Mouse (Mus musculus) Patski (cell line): ENCODE measurements around the gene Adarb2. TPM values are rescaled to one million over a fixed set of nuclear protein-coding genes. Genes with fewer than 3 reads are reported as not detected.

ENCODE experiments used
- ATAC-seq: fragments of 100-300 bp; one replicate; pipeline ENCODE4 v1.8.0; 2021
- CTCF ChIA-PET: fragments of 350-600 bp; sonication (Branson Sonifier 250); formaldehyde crosslinking; loops from one replicate; lab custom pipeline; 2022; ENCODE audit warnings: inconsistent platforms; lab: Charles Lee
- POLR2A ChIA-PET: fragments of 350-600 bp; sonication (Branson Sonifier 250); formaldehyde crosslinking; loops from one replicate; lab custom pipeline; 2022; ENCODE audit warnings: antibody characterized with exemption, inconsistent platforms; lab: Charles Lee
- DNase-seq: peaks from one replicate; pipeline ENCODE4 v3.0.0-alpha.2; 2011; ENCODE audit warnings: low read depth, low spot score
- H3K27me3 ChIP-seq: fragments of 371-371 bp; one replicate; pipeline ENCODE4 v1.5.1; 2021
- CTCF ChIP-seq: fragments of 100-300 bp; IDR thresholded peaks from one replicate; pipeline ENCODE4 v1.5.1; 2021
- in situ Hi-C: fragments of 300-500 bp; cut with MboI; formaldehyde crosslinking; loops from 3 replicates; pipeline ENCODE4 v1.11.1; 2018; ENCODE audit warnings: low pct_unique_long_range_greater_than_20kb, mixed read lengths
- polyA plus RNA-seq: library from polyadenylated mRNA; unstranded; gene quantifications from one replicate; pipeline ENCODE4 v1.2.3, GENCODE M21; 2021

The Adarb2 gene
- polyA plus RNA-seq, 1 experiment from 2014 or later = 0.01 TPM

GRCm38 (mm10) chr13:8692787-8693186 lies 490.1 kb downstream of the Adarb2 start:
- ChIA-PET CTCF (interaction anchor here (1.3 kb wide), 1 partner anchor 9 kb away, joined by 3 read pairs; no protein-coding TSS in a partner anchor), POLR2A (no interaction called here)
- ATAC-seq (no peak), DNase-seq (no peak)
- H3K27me3 ChIP-seq = peaks cover 10% of the 10 kb centered on the region
- in situ Hi-C loops = no loop called here
- TF ChIP-seq CTCF = no peak

GRCm38 (mm10) chr13:8698451-8698850 lies 495.8 kb downstream of the Adarb2 start:
- DNase-seq = no peak
- no peak for ATAC-seq
- peaks cover 9% of the 10 kb centered on the region for H3K27me3 ChIP-seq
- no peak for TF ChIP-seq CTCF
- POLR2A ChIA-PET = no interaction called here
- in situ Hi-C loops = no loop called here
- CTCF ChIA-PET = no interaction called here

- in situ Hi-C loops = no loop called here
- ATAC-seq (peak; percentile 31), DNase-seq (no peak)
- CTCF ChIA-PET = no interaction called here
- no peak for TF ChIP-seq CTCF
- POLR2A ChIA-PET = no interaction called here
- H3K27me3 ChIP-seq = peaks cover 9% of the 10 kb centered on the region
Measured at GRCm38 (mm10) chr13:8699831-8700230, 497.2 kb downstream of the Adarb2 start.

- in situ Hi-C loops = no loop called here
- CTCF ChIA-PET = interaction anchor here (1.7 kb wide), 1 partner anchor 9 kb away, joined by 4 read pairs; no protein-coding TSS in a partner anchor
- POLR2A ChIA-PET = no interaction called here
- ATAC-seq = no peak
- H3K27me3 ChIP-seq = peaks cover 15% of the 10 kb centered on the region
- no peak for TF ChIP-seq CTCF
- DNase-seq = no peak
Measured at GRCm38 (mm10) chr13:8700981-8701380, 498.3 kb downstream of the Adarb2 start.

- TF ChIP-seq CTCF = no peak
- peaks cover 9% of the 10 kb centered on the region for H3K27me3 ChIP-seq
- DNase-seq (no peak), ATAC-seq (no peak)
- in situ Hi-C loops = no loop called here
- ChIA-PET CTCF (no interaction called here), POLR2A (no interaction called here)
Measured at GRCm38 (mm10) chr13:8705296-8705695, 502.6 kb downstream of the Adarb2 start.

- CTCF ChIA-PET = no interaction called here
- ATAC-seq (no peak), DNase-seq (no peak)
- in situ Hi-C loops = no loop called here
- TF ChIP-seq CTCF = no peak
- peaks cover 7% of the 10 kb centered on the region for H3K27me3 ChIP-seq
- POLR2A ChIA-PET = no interaction called here
Measured at GRCm38 (mm10) chr13:8713377-8713776, 510.7 kb downstream of the Adarb2 start.

GRCm38 (mm10) chr13:8729972-8730645 lies 527.4 kb downstream of the Adarb2 start:
- in situ Hi-C loops = no loop called here

GRCm38 (mm10) chr13:8737139-8737865 lies 534.6 kb downstream of the Adarb2 start:
- ATAC-seq (no peak), DNase-seq (no peak)
- H3K27me3 ChIP-seq = peaks cover 17% of the 10 kb centered on the region
- no peak for TF ChIP-seq CTCF
- CTCF ChIA-PET = no interaction called here
- POLR2A ChIA-PET = no interaction called here
- in situ Hi-C loops = no loop called here

More at GRCm38 (mm10) chr13:8729972-8730645, 527.4 kb downstream of the Adarb2 start:
- no peak for TF ChIP-seq CTCF
- POLR2A ChIA-PET = no interaction called here
- DNase-seq = no peak
- no peak for ATAC-seq
- H3K27me3 ChIP-seq = peaks cover 40% of the 10 kb centered on the region
- CTCF ChIA-PET = interaction anchor here (1.3 kb wide), 1 partner anchor 8 kb away, joined by 4 read pairs; no protein-coding TSS in a partner anchor

GRCm38 (mm10) chr13:8742792-8743191 lies 540.1 kb downstream of the Adarb2 start:
- ATAC-seq (no peak), DNase-seq (no peak)
- ChIA-PET CTCF (no interaction called here), POLR2A (no interaction called here)
- no peak for TF ChIP-seq CTCF
- in situ Hi-C loops = no loop called here
- H3K27me3 ChIP-seq = peaks cover 20% of the 10 kb centered on the region

GRCm38 (mm10) chr13:8744565-8744964 lies 541.9 kb downstream of the Adarb2 start:
- peak; percentile 70 for TF ChIP-seq CTCF
- ChIA-PET CTCF (interaction anchor here (0.8 kb wide), 1 partner anchor 40 kb away, joined by 4 read pairs; no protein-coding TSS in a partner anchor), POLR2A (no interaction called here)
- DNase-seq = no peak
- no peak for ATAC-seq
- H3K27me3 ChIP-seq = peaks cover 29% of the 10 kb centered on the region
- in situ Hi-C loops = no loop called here

GRCm38 (mm10) chr13:8745596-8745995 lies 542.9 kb downstream of the Adarb2 start:
- ChIA-PET POLR2A (no interaction called here), CTCF (no interaction called here)
- in situ Hi-C loops = no loop called here
- no peak for TF ChIP-seq CTCF
- ATAC-seq (no peak), DNase-seq (no peak)
- H3K27me3 ChIP-seq = peaks cover 29% of the 10 kb centered on the region
